Mouse (Mus musculus): ENCODE data around the gene Tmem128. TPM values are rescaled to one million over a fixed set of nuclear protein-coding genes. Genes with fewer than 3 reads are reported as not detected.
A peak's percentile ranks its signal among the peaks of the same experiment; 100 is the strongest.

Tmem128 gene
- total RNA-seq (2021), result 10 to 100 TPM; 11.7 to 12.2 TPM
- 16.5 and 24.0 TPM in 2 replicates for polyA plus RNA-seq (2012; rRNA removed)
- long read RNA-seq, partial matches to known transcripts, result 1 of 6 reads
- long read RNA-seq, other reads (novel, unspliced or antisense), result 0 of 6 reads

DNA sequence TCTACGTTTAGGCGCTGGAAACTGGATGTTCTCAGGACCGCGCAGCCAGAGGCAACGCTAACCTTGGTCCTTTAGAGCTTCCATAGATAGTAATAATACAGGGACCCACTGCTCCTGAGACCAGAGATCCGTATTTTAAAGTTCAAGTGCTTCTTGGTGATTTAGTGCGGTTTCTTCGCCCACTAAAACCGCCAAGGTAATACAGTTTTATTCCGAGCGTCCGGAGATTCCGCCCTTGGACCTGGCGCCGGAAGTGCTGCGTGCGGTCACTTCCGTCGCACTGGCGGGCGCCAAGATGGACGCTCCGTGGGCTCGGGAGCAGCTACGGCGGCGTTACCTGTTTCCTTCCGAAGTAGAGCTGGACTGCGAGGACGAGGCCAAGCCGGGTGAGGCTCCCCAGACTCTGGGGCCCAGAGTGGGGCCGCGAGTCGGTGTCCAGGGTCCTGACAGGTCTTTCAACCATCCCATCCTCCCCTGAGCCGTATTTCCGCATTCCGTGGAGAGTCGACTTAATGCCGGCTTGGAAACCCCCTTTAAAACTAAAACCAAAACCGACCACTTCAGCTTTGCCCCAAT, at the start of gene Tmem128:
Gene Tmem128, plus strand, starts transcription at position 79 of the 576 bp plus-strand sequence.
- peak; percentile 87 for TF ChIP-seq POLR2A (IDR thresholded peaks at IDR 0.05; ENCODE audit: insufficient read depth, low read depth, low read length)
- TF ChIP-seq CTCF (IDR thresholded peaks at IDR 0.05), result no peak
- Histone ChIP-seq H3K4me1 (ENCODE audit: control insufficient read depth, insufficient read depth, low read length) (peaks cover 1% of the 10 kb centered on the region; the same call in 1 of the 2 replicates), H3K4me3 (peak within 1 kb of the TSS; percentile 81), H3K36me3 (ENCODE audit: control insufficient read depth, insufficient read depth, low read length) (peaks cover 3% of the 10 kb centered on the region), H3K79me2 (replicated peaks; ENCODE audit: control insufficient read depth, insufficient read depth, low read length) (no peaks in the 10 kb centered on the region; the same call in 1 of the 2 replicates), H3K27ac (peak within 1 kb of the TSS; percentile 91), H3K27me3 (ENCODE audit: control insufficient read depth, insufficient read depth, low read length) (no peaks in the 10 kb centered on the region), H3K9ac (ENCODE audit: low read depth, low read length) (peak within 1 kb of the TSS; percentile 74)
- intact Hi-C loops (cut with DNase I), result loop anchor here (1.0 kb wide), 1 partner anchor 40 kb away; the partner anchor contains the start of genes Lyar and Zbtb49
- WGBS, result under 1% methylated on average over 40 of the region's 40 CpGs
- DNase-seq, result peak; percentile 81 to 83

GRCm38 (mm10) chr5:38211691-38212090, 48.3 kb upstream of the Tmem128 start:
- Histone ChIP-seq H3K27ac (no peak overlapping the region), H3K4me1 (ENCODE audit: control insufficient read depth, insufficient read depth, low read length) (no peaks in the 10 kb centered on the region), H3K79me2 (replicated peaks; ENCODE audit: control insufficient read depth, insufficient read depth, low read length) (no peaks in the 10 kb centered on the region), H3K27me3 (ENCODE audit: control insufficient read depth, insufficient read depth, low read length) (no peaks in the 10 kb centered on the region), H3K9ac (ENCODE audit: low read depth, low read length) (no peak overlapping the region), H3K36me3 (ENCODE audit: control insufficient read depth, insufficient read depth, low read length) (no peaks in the 10 kb centered on the region), H3K4me3 (no peak overlapping the region)
- WGBS, result 83% methylated on average over 8 of the region's 8 CpGs
- peak in 1 of 2 experiments; percentile 13 for DNase-seq
- TF ChIP-seq CTCF (IDR thresholded peaks at IDR 0.05) (no peak), POLR2A (IDR thresholded peaks at IDR 0.05; ENCODE audit: insufficient read depth, low read depth, low read length) (no peak), EP300 (IDR thresholded peaks at IDR 0.05; ENCODE audit: insufficient read depth, low read depth, low read length) (no peak)
- intact Hi-C loops (cut with DNase I), result no loop called here

GRCm38 (mm10) chr5:38213009-38213408, 47.0 kb upstream of the Tmem128 start:
- H3K36me3 ChIP-seq (ENCODE audit: control insufficient read depth, insufficient read depth, low read length), result no peaks in the 10 kb centered on the region
- H3K9ac ChIP-seq (ENCODE audit: low read depth, low read length), result no peak overlapping the region
- no peak overlapping the region for H3K27ac ChIP-seq
- 88% methylated on average over 6 of the region's 6 CpGs for WGBS
- TF ChIP-seq EP300 (IDR thresholded peaks at IDR 0.05; ENCODE audit: insufficient read depth, low read depth, low read length), result no peak
- no peak for TF ChIP-seq CTCF (IDR thresholded peaks at IDR 0.05)
- no peak for TF ChIP-seq POLR2A (IDR thresholded peaks at IDR 0.05; ENCODE audit: insufficient read depth, low read depth, low read length)
- intact Hi-C loops (cut with DNase I), result no loop called here
- no peaks in the 10 kb centered on the region for H3K4me1 ChIP-seq (ENCODE audit: control insufficient read depth, insufficient read depth, low read length)
- no peaks in the 10 kb centered on the region for H3K79me2 ChIP-seq (replicated peaks; ENCODE audit: control insufficient read depth, insufficient read depth, low read length)
- no peak overlapping the region for H3K4me3 ChIP-seq
- no peaks in the 10 kb centered on the region for H3K27me3 ChIP-seq (ENCODE audit: control insufficient read depth, insufficient read depth, low read length)
- DNase-seq, result no peak

GRCm38 (mm10) chr5:38219771-38220307, 40.1 kb upstream of the Tmem128 start:
- Histone ChIP-seq H3K79me2 (replicated peaks; ENCODE audit: control insufficient read depth, insufficient read depth, low read length) (0 out of 2 replicates have a peak, but pooled peaks cover 1% of the 10 kb centered on the region), H3K9ac (ENCODE audit: low read depth, low read length) (peak overlapping the region; percentile 91), H3K4me3 (peak overlapping the region; percentile 78), H3K27ac (peak overlapping the region; percentile 83), H3K36me3 (ENCODE audit: control insufficient read depth, insufficient read depth, low read length) (no peaks in the 10 kb centered on the region), H3K4me1 (ENCODE audit: control insufficient read depth, insufficient read depth, low read length) (peaks cover 4% of the 10 kb centered on the region), H3K27me3 (ENCODE audit: control insufficient read depth, insufficient read depth, low read length) (no peaks in the 10 kb centered on the region)
- WGBS, result 1% methylated on average over 35 of the region's 35 CpGs
- no peak for TF ChIP-seq POLR2A (IDR thresholded peaks at IDR 0.05; ENCODE audit: insufficient read depth, low read depth, low read length)
- TF ChIP-seq CTCF (IDR thresholded peaks at IDR 0.05), result no peak
- TF ChIP-seq EP300 (IDR thresholded peaks at IDR 0.05; ENCODE audit: insufficient read depth, low read depth, low read length), result no peak
- DNase-seq, result no peak
- intact Hi-C loops (cut with DNase I), result loop anchor here (1.0 kb wide), 1 partner anchor 40 kb away; the partner anchor contains the start of gene Tmem128

- Histone ChIP-seq H3K4me1 (ENCODE audit: control insufficient read depth, insufficient read depth, low read length) (peaks cover 4% of the 10 kb centered on the region), H3K9ac (ENCODE audit: low read depth, low read length) (peak within 1 kb of the TSS; percentile 95), H3K36me3 (ENCODE audit: control insufficient read depth, insufficient read depth, low read length) (no peaks in the 10 kb centered on the region), H3K4me3 (peak within 1 kb of the TSS; percentile 78), H3K27ac (peak within 1 kb of the TSS; percentile 83), H3K27me3 (ENCODE audit: control insufficient read depth, insufficient read depth, low read length) (no peaks in the 10 kb centered on the region), H3K79me2 (replicated peaks; ENCODE audit: control insufficient read depth, insufficient read depth, low read length) (0 out of 2 replicates have a peak, but pooled peaks cover 1% of the 10 kb centered on the region)
- peak; percentile 75 for TF ChIP-seq POLR2A (IDR thresholded peaks at IDR 0.05; ENCODE audit: insufficient read depth, low read depth, low read length)
- 0 out of 2 replicates have a peak, but pooled peaks have one; percentile 21 for TF ChIP-seq EP300 (IDR thresholded peaks at IDR 0.05; ENCODE audit: insufficient read depth, low read depth, low read length)
- TF ChIP-seq CTCF (IDR thresholded peaks at IDR 0.05), result no peak
- DNase-seq, result peak; percentile 95 to 99
- intact Hi-C loops (cut with DNase I), result loop anchor here (1.0 kb wide), 1 partner anchor 40 kb away; the partner anchor contains the start of gene Tmem128
- WGBS, result under 1% methylated on average over 55 of the region's 55 CpGs
These were observed 39.6 kb upstream of the Tmem128 start, which contains the start of the genes Zbtb49 and Lyar for GRCm38 (mm10) chr5:38220328-38220912. Gene Zbtb49 (minus strand): TSS chr5:38220457. Gene Lyar (plus strand): TSS chr5:38220470.
